Mouse (Mus musculus): ENCODE results near the gene Fndc5.

Fndc5 gene

DNA sequence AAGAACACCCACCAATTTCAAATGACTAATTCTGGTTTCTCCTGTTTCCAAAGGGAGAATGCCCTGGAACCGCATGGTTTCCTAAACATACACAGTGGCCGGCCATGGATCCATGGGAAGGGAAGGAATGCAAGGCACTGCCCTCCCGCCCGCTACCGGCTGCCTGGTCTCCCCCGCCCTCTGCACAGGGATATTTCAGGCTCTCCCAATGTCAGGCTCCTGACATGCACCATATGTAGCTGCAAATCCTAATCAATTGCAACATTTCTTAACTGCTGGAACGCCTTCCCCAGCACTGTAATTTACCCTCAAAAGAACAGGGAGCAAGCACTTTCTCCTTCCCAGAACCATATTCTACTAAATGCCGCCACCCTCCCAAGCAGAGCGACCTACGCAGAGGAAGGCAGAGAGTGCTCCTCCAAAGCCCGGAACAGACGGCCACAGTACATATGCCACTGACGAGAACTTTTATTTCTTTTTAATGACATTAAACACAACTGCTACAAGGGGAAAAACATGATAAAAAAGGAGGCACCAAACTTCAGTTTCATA is 10.8 kb downstream of the Fndc5 start:
- no peak for DNase-seq (ENCODE audit: low spot score)

DNA sequence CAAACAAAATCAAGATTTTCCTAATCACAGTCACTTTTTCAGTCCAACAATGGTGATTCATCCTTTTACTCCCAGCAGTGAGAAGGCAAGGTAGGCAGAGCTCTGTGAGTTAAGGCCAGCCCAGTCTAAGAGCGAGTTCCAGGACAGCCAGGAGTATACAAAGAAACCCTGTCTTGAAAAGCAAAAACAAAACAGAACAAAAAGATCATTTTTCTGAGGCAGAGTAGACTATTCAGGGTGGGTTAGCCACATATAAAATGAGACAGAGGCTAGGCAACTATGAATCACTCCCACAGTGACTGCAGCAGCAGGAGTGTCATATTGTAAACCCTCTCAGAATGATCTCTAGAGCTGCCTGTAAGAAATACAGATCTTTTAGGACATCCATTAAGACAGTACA is 12.5 kb downstream of the Fndc5 start:
- DNase-seq (ENCODE audit: low spot score) = no peak

DNA sequence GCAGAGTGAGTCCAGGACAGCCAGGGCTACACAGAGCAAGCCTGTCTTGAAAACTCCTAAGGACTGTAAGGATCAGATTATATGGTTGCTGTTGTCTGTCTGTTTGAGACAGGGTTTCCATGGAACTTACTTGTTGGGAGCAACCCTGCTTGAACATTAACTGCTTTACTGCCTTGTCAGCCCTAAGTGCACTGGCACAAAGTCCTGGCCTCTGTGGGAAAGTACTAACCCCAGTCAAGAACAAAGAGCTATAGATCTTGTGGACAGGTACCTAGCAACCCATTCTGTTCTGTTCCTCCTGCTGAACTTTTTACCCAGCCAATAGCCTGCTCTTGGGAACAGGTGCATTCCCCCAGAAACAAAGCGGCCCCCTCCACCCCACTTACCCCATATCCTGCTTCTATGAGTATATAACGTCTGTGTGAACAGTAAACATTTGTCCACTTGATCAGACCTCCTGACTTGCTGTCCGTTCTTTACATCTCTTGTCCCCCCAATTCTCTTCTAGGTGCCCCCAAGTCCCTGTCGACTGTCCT is 14.5 kb downstream of the Fndc5 start:
- DNase-seq (ENCODE audit: low spot score) = no peak

DNA sequence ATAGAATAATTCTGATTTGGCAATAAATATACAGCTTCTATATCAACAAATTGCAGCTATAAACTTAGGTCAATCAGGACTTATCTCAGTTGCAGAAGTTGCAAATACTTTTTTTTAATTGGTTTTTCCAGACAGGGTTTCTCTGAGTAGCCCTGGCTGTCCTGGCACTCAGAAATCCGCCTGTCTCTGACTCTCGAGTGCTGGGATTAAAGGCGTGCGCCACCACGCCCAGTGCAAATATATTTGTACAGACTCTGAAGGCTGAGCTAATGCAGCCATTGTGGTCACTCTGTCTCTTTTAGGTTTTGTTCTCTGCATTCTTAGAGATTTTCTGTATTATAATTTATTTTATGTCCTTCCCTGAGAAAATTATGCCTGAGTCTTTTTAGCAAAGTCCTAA is 20.7 kb downstream of the Fndc5 start:
- DNase-seq (ENCODE audit: low spot score) = no peak

DNA sequence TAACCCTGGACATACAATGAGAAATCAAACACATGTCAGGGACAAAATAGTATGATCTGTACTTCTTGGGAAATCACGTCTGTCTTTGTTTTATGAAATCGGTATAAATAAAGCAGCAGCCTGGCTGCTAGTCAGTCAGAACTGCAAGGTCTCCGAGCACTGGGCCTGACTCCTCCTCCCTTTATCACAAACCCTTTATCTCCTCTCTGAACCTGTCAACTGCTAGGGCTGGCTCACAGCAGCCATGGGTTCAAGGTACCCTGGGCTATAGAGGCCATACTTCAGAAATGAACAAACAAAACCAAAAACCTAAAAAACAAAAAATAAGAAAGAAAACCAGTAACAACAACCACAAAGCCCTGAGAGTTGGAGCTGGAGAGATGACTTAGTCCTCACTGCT is 21.8 kb downstream of the Fndc5 start:
- no peak for DNase-seq (ENCODE audit: low spot score)

DNA sequence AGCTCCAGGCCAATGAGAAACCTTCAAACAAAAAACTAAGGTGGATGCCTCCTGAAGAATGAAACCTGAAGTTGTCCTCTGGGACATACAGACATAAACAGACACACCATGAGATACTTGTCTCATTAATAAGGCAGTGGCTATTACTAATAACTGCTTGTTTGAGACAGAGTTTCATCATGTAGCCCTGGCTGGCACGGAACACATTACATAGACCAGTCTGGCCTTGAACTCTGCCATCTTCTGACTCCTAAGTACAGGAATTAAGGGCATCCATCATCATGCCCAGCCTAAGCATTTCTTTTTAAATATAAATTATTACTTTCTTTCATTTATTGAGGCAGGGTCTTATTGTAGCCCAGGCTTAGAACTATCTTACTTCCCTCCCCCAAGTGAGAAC is 24.3 kb downstream of the Fndc5 start:
- DNase-seq (ENCODE audit: low spot score) = no peak

DNA sequence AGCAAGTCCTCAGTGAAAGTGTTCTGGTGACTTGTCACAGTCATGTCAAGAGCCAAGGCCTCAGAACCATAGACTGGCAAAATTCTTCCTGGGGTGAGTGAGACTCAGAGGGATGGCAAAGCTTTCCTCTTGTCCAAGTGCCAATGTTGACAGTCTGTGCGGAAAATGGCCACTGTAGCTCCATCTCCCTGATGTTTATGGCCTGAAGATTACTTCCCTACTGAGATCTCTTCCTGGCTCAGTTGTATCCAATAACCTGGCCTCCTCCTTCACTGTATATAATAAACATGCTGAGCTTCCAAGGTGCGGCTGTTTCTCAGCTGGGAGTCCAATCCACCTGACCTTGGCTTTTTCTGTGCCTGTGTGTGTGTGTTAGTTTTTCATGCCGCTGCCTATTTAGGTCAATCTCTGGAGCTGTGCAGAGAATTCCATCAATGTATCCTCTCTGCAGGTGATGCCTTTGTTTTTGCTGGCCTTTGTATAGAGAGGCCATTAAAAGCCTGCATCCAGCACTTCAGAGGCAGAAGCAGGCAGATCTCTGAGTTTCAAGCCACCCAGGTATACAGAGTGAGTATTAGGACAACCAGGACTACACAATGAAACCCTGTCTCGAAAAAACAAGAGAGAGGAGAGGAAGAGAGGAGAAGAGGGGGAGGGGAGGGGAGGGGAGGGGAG is 24.9 kb downstream of the Fndc5 start:
- DNase-seq (ENCODE audit: low spot score) = no peak

DNA sequence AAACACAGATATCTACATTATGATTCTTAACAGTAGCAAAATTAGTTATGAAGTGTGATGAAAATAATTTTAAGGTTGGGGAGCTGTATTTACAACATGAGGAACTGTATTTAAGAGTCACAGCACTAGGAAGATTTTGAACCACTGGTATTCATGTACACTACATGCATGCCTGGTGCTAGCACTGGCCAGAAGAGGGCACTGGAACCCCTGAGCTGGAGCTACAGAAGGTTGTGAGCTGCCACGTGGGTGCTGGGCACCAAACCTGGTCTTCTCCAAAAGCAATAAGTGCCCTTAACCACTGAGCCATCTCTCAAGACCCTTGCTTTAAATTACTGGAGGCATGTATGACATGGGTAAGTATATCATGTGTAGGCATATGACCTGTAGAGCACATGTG is 35.7 kb downstream of the Fndc5 start:
- DNase-seq (ENCODE audit: low spot score) = no peak

DNA sequence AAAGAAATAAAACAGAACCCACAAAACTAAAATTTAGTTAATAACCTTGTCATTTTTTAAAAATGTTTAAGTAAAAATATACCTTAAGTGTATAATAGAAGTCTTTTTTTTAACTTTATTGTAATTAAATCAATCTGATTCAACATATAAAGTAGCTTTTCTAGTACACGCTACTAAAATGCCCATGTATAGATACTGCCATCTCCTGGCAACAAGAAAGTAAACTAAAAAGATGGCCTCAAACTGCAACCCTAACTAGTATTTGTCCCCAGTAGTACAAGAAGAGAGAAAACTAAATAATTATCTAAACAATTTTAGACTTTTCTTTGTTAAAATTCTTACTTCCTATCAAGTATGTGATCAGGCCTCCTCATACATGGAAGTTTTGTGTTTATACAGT is 42.8 kb downstream of the Fndc5 start:
- DNase-seq (ENCODE audit: low spot score) = peak; percentile 53

DNA sequence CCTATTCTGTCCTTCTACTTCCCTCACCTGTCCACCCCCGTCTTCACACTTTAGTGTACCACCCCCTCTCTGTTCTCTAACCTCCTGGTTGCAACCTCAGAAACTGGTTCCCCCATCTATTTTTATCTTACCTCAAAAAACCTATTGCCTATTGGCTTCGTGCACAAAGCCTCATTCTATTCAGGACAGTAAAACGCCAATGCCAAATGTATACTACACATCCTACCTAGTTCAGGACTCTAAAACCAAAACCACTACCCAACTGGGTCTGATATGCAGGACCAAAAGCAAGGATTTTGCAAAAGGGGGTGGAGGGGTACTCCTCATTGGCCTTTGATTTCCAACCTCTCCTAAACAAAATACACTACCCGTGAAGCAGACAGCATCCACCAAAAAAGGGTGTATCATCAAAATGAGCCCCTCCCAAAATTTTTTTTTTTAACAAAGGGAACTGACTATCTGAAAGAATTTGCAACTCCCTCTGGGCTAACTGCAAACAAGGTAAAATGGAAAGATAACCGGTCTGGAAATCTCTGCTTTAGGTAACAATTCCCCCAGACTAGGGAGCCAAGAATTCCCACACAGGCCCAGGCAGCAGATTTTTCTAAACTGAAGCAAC is 51.4 kb downstream of the Fndc5 start:
- DNase-seq (ENCODE audit: low spot score) = peak; percentile 35

DNA sequence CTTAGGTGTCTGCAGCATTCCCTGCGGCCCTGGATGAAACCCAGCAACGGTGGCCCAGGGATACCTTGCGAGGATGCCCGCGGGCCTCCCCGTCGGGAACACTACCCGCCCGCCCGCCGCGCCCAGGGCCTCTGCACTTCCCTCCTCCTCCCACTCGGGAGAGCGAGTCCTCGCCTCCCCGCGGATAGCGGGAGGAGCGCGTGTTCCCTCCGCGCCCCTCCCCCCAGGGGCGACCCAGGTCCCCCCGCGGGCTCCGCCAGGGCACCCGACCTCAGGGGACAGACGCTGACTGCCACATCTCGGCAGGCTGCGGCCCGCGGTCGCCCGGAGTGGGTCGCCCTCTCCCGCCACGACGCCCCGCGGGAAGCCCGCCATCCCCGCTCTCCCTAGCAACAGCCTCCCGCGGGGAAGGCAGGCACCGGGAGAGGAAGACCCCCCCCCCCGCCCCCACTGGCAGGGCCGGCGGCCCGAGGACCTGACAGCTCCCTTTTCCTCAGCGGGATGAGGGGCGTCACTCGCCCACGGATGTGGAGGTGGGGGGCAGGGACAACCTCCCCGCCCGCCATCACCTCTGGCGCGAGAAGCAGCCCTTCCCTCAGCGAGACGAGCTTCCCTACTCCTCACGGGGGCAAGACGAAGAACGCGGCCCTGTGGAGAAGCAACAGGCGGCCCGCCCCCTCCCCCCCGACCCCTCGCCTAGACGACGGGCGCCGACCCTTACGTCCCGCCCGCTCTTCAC is 52.2 kb downstream of the Fndc5 start:
- DNase-seq (ENCODE audit: low spot score) = peak; percentile 79

DNA sequence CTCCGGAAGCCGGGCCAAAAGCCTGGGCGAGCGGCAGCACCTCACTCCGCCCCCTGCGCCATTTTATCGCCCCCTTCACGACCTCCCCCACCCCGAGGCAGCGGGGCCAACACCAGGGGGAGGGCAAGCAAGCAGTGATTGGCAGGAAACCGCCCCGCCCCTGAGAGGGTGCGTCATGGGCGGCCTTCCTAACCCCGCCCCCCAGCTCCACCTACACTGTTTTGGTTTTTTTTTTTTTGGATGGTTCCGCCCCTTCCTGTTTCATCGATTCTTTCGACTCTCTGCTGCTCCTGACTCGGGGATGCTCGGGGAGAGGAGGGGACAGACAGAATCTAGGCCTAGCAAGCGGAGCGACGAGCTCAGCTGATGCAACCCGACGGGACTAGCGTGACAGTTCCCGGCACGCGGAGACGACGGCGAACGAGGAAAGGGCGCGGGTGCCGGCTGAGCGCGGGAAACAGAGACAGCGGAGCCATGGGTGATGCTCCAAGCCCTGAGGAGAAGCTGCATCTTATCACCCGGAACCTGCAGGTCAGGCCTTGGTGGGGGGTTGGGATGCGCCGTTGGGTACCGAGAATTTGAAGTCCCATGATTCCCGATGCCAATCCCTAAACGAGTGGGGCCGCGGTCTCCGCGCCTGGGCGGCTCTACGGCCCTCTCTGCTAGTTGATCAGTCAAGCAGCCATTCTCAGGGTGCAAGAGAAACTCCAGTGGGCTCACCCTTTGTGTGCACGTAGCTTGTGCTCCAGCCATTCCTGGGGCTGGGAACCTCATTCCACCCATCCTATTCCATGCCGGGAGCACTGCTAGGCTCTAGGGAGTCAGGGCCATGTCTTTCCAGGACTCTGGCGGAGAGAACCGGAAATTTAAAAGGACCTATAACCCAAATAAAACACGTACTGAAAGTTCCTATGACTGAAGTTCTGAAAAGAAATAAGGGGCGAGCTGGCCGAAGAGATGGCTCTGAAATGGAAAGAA is 53.0 kb downstream of the Fndc5 start, which contains the start of the genes S100pbp and Yars:
S100pbp (minus strand) TSS at position 186 of the 978 bp plus-strand sequence.
Yars (plus strand) TSS at position 219 of the 978 bp plus-strand sequence.
- peak; percentile 100 for DNase-seq (ENCODE audit: low spot score)

DNA sequence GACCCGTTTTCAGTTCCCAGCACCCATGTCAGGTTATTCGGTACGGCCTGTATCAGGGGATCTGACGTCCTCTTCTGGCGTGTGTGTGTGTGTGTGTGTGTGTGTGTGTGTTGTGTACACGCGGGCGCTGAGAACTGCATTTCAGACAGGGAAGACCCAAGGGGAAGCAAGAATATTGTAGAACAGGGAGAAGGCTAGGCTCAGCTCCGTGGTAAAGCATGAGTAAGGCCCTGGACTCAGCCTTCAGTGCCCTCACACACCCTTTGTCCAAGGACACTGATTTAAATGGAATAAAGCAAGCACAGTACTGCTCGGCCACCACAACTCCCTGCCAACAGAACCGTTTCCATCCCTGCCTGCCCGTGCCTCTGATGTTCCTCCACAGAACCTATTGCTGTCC is 53.7 kb downstream of the Fndc5 start:
- no peak for DNase-seq (ENCODE audit: low spot score)

DNA sequence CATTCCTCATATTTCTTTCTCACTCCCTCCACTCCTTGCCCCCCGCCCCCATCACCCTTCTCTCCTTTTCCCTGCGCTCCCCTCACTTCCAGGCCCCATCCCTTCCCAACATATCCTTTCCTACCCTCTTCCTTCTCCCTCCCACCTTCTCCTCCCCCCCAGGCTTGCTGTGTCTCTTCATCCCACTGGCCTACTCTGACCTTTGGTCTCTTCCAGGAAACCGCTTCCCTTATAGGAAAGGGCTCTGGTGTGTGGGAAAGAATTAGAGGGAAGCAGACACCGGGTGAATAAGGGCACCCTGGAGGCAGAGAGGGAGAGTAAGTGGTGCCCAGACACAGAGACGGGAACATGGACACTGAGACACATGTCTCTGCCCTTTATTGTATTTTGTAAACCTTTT is 54.9 kb downstream of the Fndc5 start:
- no peak for DNase-seq (ENCODE audit: low spot score)
